In the genomic region with DNA sequence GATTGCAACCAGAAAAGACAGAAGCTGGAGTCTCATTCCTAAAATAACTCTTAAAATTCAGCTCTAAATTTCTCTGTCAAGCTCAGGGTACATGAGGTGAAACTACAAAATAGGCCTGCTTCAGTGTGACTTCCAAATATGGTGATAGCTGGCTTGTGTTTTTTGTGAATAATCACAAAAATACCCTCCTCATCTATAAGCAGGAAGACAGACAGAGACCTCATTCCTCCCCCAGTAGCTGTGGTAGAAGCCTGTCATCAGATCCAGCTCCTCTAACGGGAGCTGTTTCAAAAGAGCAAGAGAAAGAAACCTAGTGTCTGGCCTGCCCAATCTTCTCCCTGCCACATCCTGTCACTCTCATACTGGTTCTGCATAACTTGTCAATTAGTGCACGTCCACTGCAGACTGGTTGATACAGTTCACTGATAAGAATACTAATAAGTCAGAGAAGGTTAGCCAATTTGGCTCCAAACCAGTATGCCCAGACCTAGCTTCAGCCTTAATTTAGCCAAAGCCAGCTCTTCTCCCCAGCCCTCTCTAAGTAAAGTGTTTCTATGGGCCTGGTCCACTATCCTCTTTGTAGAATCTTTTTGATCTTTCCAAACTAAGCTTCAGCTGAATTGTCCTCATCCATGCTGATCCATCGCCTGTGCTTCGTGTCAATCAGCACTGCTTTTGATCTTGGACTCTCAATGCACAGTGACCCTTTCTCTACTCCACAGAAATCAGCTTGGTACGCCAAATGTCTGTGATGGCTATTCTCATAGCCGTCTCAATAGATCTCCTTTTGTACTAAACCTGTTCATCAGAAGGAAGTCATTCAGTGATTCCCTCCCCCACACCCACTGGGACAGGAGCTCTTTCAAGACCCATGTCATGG, we compare ENCODE assay signal across 11 mouse cellular contexts.
DNase-seq lines count a peak whose midpoint lies in the region; ATAC-seq and TF ChIP-seq lines count a peak whose summit lies in the region.
"Had no signal": no experiment of that assay in that cellular context is flagged by ENCODE, and none has a peak within 500 bp of the region (broad histone marks: within the 10 kb centered on the region; RNA-seq: fewer than 3 reads in every experiment).

No protein-coding gene starts in this region.

- TF ChIP-seq POLR2A in thymus, adult 2 months (IDR thresholded peaks at IDR 0.05; ENCODE audit: control insufficient read depth, extremely low read depth, insufficient read depth, low read length, poor library complexity), result no peak

- no peak overlapping the region for H3K27ac ChIP-seq in heart, embryonic 12.5 days (ENCODE audit: poor library complexity, severe bottlenecking)
- H3K27ac ChIP-seq in midbrain, embryonic 13.5 days, result no peak overlapping the region
- H3K27ac ChIP-seq in thymus, adult 2 months (ENCODE audit: control insufficient read depth, insufficient read depth, low read length), result no peak overlapping the region

- H3K27me3 ChIP-seq in heart, embryonic 12.5 days (replicated peaks), result no peaks in the 10 kb centered on the region
- H3K27me3 ChIP-seq in midbrain, embryonic 13.5 days, result no peaks in the 10 kb centered on the region
- no peaks in the 10 kb centered on the region for H3K27me3 ChIP-seq in thymus, adult 2 months (ENCODE audit: control insufficient read depth, insufficient read depth, low read length)

- H3K9me3 ChIP-seq in heart, embryonic 12.5 days (replicated peaks), result no peaks in the 10 kb centered on the region
- H3K9me3 ChIP-seq in midbrain, embryonic 13.5 days, result no peaks in the 10 kb centered on the region

- H3K9ac ChIP-seq in heart, embryonic 12.5 days, result no peak overlapping the region
- H3K9ac ChIP-seq in midbrain, embryonic 13.5 days (replicated peaks), result no peak overlapping the region

- TF ChIP-seq CTCF in thymus, adult 2 months (IDR thresholded peaks at IDR 0.05; ENCODE audit: borderline replicate concordance, control insufficient read depth, extremely low read depth, insufficient read depth, low read length, poor library complexity), result no peak

- peaks cover 13% of the 10 kb centered on the region; the same call in 1 of the 2 replicates for H3K4me1 ChIP-seq in heart, embryonic 12.5 days (replicated peaks)
- H3K4me1 ChIP-seq in midbrain, embryonic 13.5 days (replicated peaks), result peaks cover 8% of the 10 kb centered on the region; the same call in 1 of the 2 replicates
- no peaks in the 10 kb centered on the region for H3K4me1 ChIP-seq in thymus, adult 2 months (replicated peaks; ENCODE audit: control insufficient read depth, insufficient read depth, low read length)

- no peak for ATAC-seq in heart, embryonic 12.5 days (ENCODE audit: insufficient number of reproducible peaks, low FRiP score)
- ATAC-seq in midbrain, embryonic 13.5 days, result peak; percentile 45
- ATAC-seq: CD4-positive, CD25-positive, alpha-beta regulatory T cell, adult 4 months had no signal

- no peaks in the 10 kb centered on the region for H3K36me3 ChIP-seq in heart, embryonic 12.5 days
- H3K36me3 ChIP-seq in midbrain, embryonic 13.5 days, result no peaks in the 10 kb centered on the region
- no peaks in the 10 kb centered on the region for H3K36me3 ChIP-seq in thymus, adult 2 months (ENCODE audit: control insufficient read depth, insufficient read depth, low read length)

- intact Hi-C loops in heart, postnatal 10 days (cut with DNase I), result loop anchor here (5.0 kb wide), 1 partner anchor 129 kb away; no protein-coding TSS in a partner anchor
- intact Hi-C loops in left cerebral cortex, postnatal 14 days (cut with DNase I), result no loop called here

- H3K4me2 ChIP-seq in heart, embryonic 12.5 days, result no peak overlapping the region
- no peak overlapping the region for H3K4me2 ChIP-seq in midbrain, embryonic 13.5 days (replicated peaks)

- no peak overlapping the region for H3K4me3 ChIP-seq in heart, embryonic 12.5 days
- H3K4me3 ChIP-seq in midbrain, embryonic 13.5 days (replicated peaks), result no peak overlapping the region
- H3K4me3 ChIP-seq in thymus, adult 2 months (ENCODE audit: control insufficient read depth, insufficient read depth, low read length), result no peak overlapping the region
- H3K4me3 ChIP-seq: myocyte had no signal

- 31% methylated on average over 6 of the region's 6 CpGs for WGBS in heart, embryonic 12.5 days
- 9% methylated on average over 6 of the region's 6 CpGs for WGBS in midbrain, embryonic 13.5 days
- WGBS in thymus, adult 2 months, result 80% methylated on average over 6 of the region's 6 CpGs

- peak; percentile 5 to 7 for DNase-seq in heart, postnatal 10 days
- peak; percentile 25 to 42 for DNase-seq in left cerebral cortex, postnatal 14 days (ENCODE audit: low spot score in 2 of 2)
- DNase-seq in left cerebral cortex, adult 18-20 months (ENCODE audit: low spot score in 2 of 2), result no peak
- peak; percentile 23 for DNase-seq in embryo, embryonic 10.5 days (ENCODE audit: low spot score)
- no peak for DNase-seq in thymus, adult 2 months
- no peak for DNase-seq in spleen, adult 18-20 months
- DNase-seq: cerebellum, adult 2 months had no signal

Comparison
In these comparisons a context has a peak if more than half of its experiments do, and no peak if none do; other contexts are left out.
1. DNase-seq: peak in heart, postnatal 10 days (2 of 2), left cerebral cortex, postnatal 14 days (2 of 2) and embryo, embryonic 10.5 days (single experiment); none in left cerebral cortex, adult 18-20 months (0 of 2), thymus, adult 2 months (single experiment) and spleen, adult 18-20 months (0 of 2).